Mouse (Mus musculus): Measurements from ENCODE around the gene Yars2. TPM values are rescaled to one million over a fixed set of nuclear protein-coding genes. Genes with fewer than 3 reads are reported as not detected.

The Yars2 gene
- total RNA-seq, 2 experiments from 2014 or later = 28.5 to 34.0 TPM

Other genes starting within 250 kb of the Yars2 start
- not detected in 2 replicates for gene Pkp2, start 89.6 kb upstream of the Yars2 start, total RNA-seq (2014; fragmentation: Nextera tagmentation)
- gene Pkp2, start 89.6 kb upstream of the Yars2 start, total RNA-seq (2017) = 0.13 TPM in 1 of 2 replicates, not detected in the other
- gene Dnm1l, start 56.0 kb downstream of the Yars2 start, total RNA-seq (2014; fragmentation: Nextera tagmentation) = 68.8 and 83.9 TPM in 2 replicates
- gene Dnm1l, start 56.0 kb downstream of the Yars2 start, total RNA-seq (2017) = 61.6 and 73.5 TPM in 2 replicates